Mouse (Mus musculus) monocyte, adult 2 months (primary cell): ENCODE results near the gene Timm10b.

Experiments used
- DNase-seq, 2 experiments: peaks; one replicate each; pipeline ENCODE4 v3.0.0; 2022; ENCODE audit warnings: low spot score in 2 of 2, low read depth in 1 of 2

The Timm10b gene

GRCm38 (mm10) chr7:105639756-105640155, at the start of gene Timm10b:
Gene Timm10b (plus strand): TSS chr7:105640056.
- no peak for DNase-seq

GRCm38 (mm10) chr7:105590097-105590496, 49.8 kb upstream of the Timm10b start:
- no peak for DNase-seq

GRCm38 (mm10) chr7:105602860-105603623, 36.8 kb upstream of the Timm10b start:
- no peak for DNase-seq

GRCm38 (mm10) chr7:105608467-105608866, 31.4 kb upstream of the Timm10b start:
- DNase-seq = no peak

- no peak for DNase-seq
Observed at GRCm38 (mm10) chr7:105611767-105612166, 28.1 kb upstream of the Timm10b start.

- DNase-seq = no peak
Observed at GRCm38 (mm10) chr7:105614400-105614799, 25.5 kb upstream of the Timm10b start.

GRCm38 (mm10) chr7:105615720-105616119, 24.1 kb upstream of the Timm10b start:
- DNase-seq = no peak

- no peak for DNase-seq
Observed at GRCm38 (mm10) chr7:105616561-105616960, 23.3 kb upstream of the Timm10b start.

GRCm38 (mm10) chr7:105617810-105618209, 22.0 kb upstream of the Timm10b start:
- no peak for DNase-seq

- DNase-seq = no peak
Observed at GRCm38 (mm10) chr7:105619701-105620100, 20.2 kb upstream of the Timm10b start.

GRCm38 (mm10) chr7:105621053-105621452, 18.8 kb upstream of the Timm10b start:
- DNase-seq = no peak

GRCm38 (mm10) chr7:105621646-105622292, 18.1 kb upstream of the Timm10b start:
- DNase-seq = no peak

GRCm38 (mm10) chr7:105625397-105625796, 14.5 kb upstream of the Timm10b start:
- no peak for DNase-seq

- DNase-seq = peak in 1 of 2 experiments; percentile 22
Observed at GRCm38 (mm10) chr7:105628633-105629032, 11.2 kb upstream of the Timm10b start.

GRCm38 (mm10) chr7:105632551-105632972, 7.3 kb upstream of the Timm10b start:
- DNase-seq = no peak

GRCm38 (mm10) chr7:105633127-105633800, 6.6 kb upstream of the Timm10b start, which contains the start of gene Trim3:
Gene Trim3 (minus strand): TSS chr7:105633571.
- DNase-seq = peak in 1 of 2 experiments; percentile 34

- no peak for DNase-seq
Observed at GRCm38 (mm10) chr7:105633801-105634135, 6.1 kb upstream of the Timm10b start.

- DNase-seq = no peak
Observed at GRCm38 (mm10) chr7:105634272-105634920, 5.5 kb upstream of the Timm10b start.

- DNase-seq = no peak
Observed at GRCm38 (mm10) chr7:105635726-105636125, 4.1 kb upstream of the Timm10b start.

- no peak for DNase-seq
Observed at GRCm38 (mm10) chr7:105638776-105639175, 1.1 kb upstream of the Timm10b start.

- DNase-seq = no peak
Observed at GRCm38 (mm10) chr7:105639304-105639703, 552 bp upstream of the Timm10b start.
